Comparison of ENCODE assay signal across 24 mouse cellular contexts in genomic region chr5:24975100-24975499, GRCm38 (mm10).
DNase-seq lines count a peak whose midpoint lies in the region; ATAC-seq and TF ChIP-seq lines count a peak whose summit lies in the region.
"Had no signal": no experiment of that assay in that cellular context is flagged by ENCODE, and none has a peak within 500 bp of the region (broad histone marks: within the 10 kb centered on the region; RNA-seq: fewer than 3 reads in every experiment).

No protein-coding gene starts in this region.

- no peak for TF ChIP-seq EP300 in lung, postnatal 0 days (IDR thresholded peaks at IDR 0.05)
- no peak for TF ChIP-seq EP300 in stomach, postnatal 0 days (optimal IDR thresholded peaks at IDR 0.05)

- H3K27me3 ChIP-seq in forebrain, postnatal 0 days (ENCODE audit: insufficient read depth, low read length) = no peaks in the 10 kb centered on the region
- no peaks in the 10 kb centered on the region for H3K27me3 ChIP-seq in forebrain, embryonic 13.5 days
- H3K27me3 ChIP-seq in hindbrain, postnatal 0 days (ENCODE audit: insufficient read depth, low read length) = no peaks in the 10 kb centered on the region
- H3K27me3 ChIP-seq in hindbrain, embryonic 16.5 days (replicated peaks; ENCODE audit: control insufficient read depth, insufficient read depth, low read length) = no peaks in the 10 kb centered on the region
- H3K27me3 ChIP-seq in lung, postnatal 0 days (replicated peaks; ENCODE audit: insufficient read depth, low read length) = no peaks in the 10 kb centered on the region
- no peaks in the 10 kb centered on the region for H3K27me3 ChIP-seq in stomach, postnatal 0 days (ENCODE audit: control insufficient read depth, insufficient read depth, low read length)
- H3K27me3 ChIP-seq: CH12.LX; hindbrain, embryonic 13.5 days had no signal

- peak; percentile 21; the same call in 1 of the 2 replicates for TF ChIP-seq CTCF in forebrain, postnatal 0 days (IDR thresholded peaks at IDR 0.05; ENCODE audit: low read depth)
- peak; percentile 10; the same call in 1 of the 2 replicates for TF ChIP-seq CTCF in hindbrain, postnatal 0 days (IDR thresholded peaks at IDR 0.05; ENCODE audit: low read depth)
- TF ChIP-seq CTCF in lung, postnatal 0 days (IDR thresholded peaks at IDR 0.05) = 0 out of 2 replicates have a peak, but pooled peaks have one; percentile 7
- peak; percentile 32 for TF ChIP-seq CTCF in stomach, postnatal 0 days (IDR thresholded peaks at IDR 0.05; ENCODE audit: low read depth)

- H3K27ac ChIP-seq in forebrain, postnatal 0 days (ENCODE audit: low read depth, low read length) = no peak overlapping the region
- H3K27ac ChIP-seq in forebrain, embryonic 13.5 days = no peak overlapping the region
- no peak overlapping the region for H3K27ac ChIP-seq in hindbrain, postnatal 0 days
- no peak overlapping the region for H3K27ac ChIP-seq in hindbrain, embryonic 16.5 days (ENCODE audit: low read depth, low read length)
- H3K27ac ChIP-seq in lung, postnatal 0 days (ENCODE audit: low read length) = no peak overlapping the region
- no peak overlapping the region for H3K27ac ChIP-seq in stomach, postnatal 0 days (replicated peaks)
- H3K27ac ChIP-seq: hindbrain, embryonic 13.5 days; macrophage; midbrain, embryonic 10.5 days had no signal

- 70% methylated on average over 7 of the region's 7 CpGs for WGBS in forebrain, postnatal 0 days
- WGBS in forebrain, embryonic 13.5 days = 71% methylated on average over 7 of the region's 7 CpGs
- WGBS in hindbrain, postnatal 0 days = 78% methylated on average over 7 of the region's 7 CpGs
- 72% methylated on average over 7 of the region's 7 CpGs for WGBS in hindbrain, embryonic 16.5 days
- WGBS in lung, postnatal 0 days = 62% methylated on average over 7 of the region's 7 CpGs
- 72% methylated on average over 7 of the region's 7 CpGs for WGBS in stomach, postnatal 0 days

- no peak overlapping the region for H3K4me3 ChIP-seq in forebrain, postnatal 0 days (ENCODE audit: low read depth, low read length)
- no peak overlapping the region for H3K4me3 ChIP-seq in forebrain, embryonic 13.5 days
- H3K4me3 ChIP-seq in hindbrain, postnatal 0 days (ENCODE audit: low read length) = no peak overlapping the region
- no peak overlapping the region for H3K4me3 ChIP-seq in hindbrain, embryonic 16.5 days (ENCODE audit: low read length)
- H3K4me3 ChIP-seq in lung, postnatal 0 days (ENCODE audit: low read depth, low read length) = no peak overlapping the region
- H3K4me3 ChIP-seq in stomach, postnatal 0 days (ENCODE audit: low read depth, low read length) = no peak overlapping the region
- H3K4me3 ChIP-seq: hindbrain, embryonic 13.5 days; midbrain, embryonic 10.5 days had no signal

- no peaks in the 10 kb centered on the region for H3K36me3 ChIP-seq in forebrain, postnatal 0 days (ENCODE audit: insufficient read depth)
- H3K36me3 ChIP-seq in forebrain, embryonic 13.5 days (ENCODE audit: poor library complexity, severe bottlenecking) = no peaks in the 10 kb centered on the region
- no peaks in the 10 kb centered on the region for H3K36me3 ChIP-seq in hindbrain, postnatal 0 days (ENCODE audit: insufficient read depth, low read length)
- H3K36me3 ChIP-seq in hindbrain, embryonic 16.5 days (ENCODE audit: control insufficient read depth, insufficient read depth, low read length) = no peaks in the 10 kb centered on the region
- H3K36me3 ChIP-seq in lung, postnatal 0 days (ENCODE audit: insufficient read depth, low read length) = no peaks in the 10 kb centered on the region
- H3K36me3 ChIP-seq in stomach, postnatal 0 days (ENCODE audit: control insufficient read depth, insufficient read depth, low read length) = no peaks in the 10 kb centered on the region
- H3K36me3 ChIP-seq: hindbrain, embryonic 13.5 days; midbrain, embryonic 10.5 days had no signal

- no peak overlapping the region for H3K9ac ChIP-seq in forebrain, postnatal 0 days
- H3K9ac ChIP-seq in forebrain, embryonic 13.5 days = no peak overlapping the region
- no peak overlapping the region for H3K9ac ChIP-seq in hindbrain, postnatal 0 days (replicated peaks; ENCODE audit: low read length)
- H3K9ac ChIP-seq in hindbrain, embryonic 16.5 days (ENCODE audit: low read depth, low read length) = no peak overlapping the region
- no peak overlapping the region for H3K9ac ChIP-seq in lung, postnatal 0 days (replicated peaks; ENCODE audit: low read depth)
- H3K9ac ChIP-seq in stomach, postnatal 0 days (ENCODE audit: low read length) = no peak overlapping the region
- H3K9ac ChIP-seq: hindbrain, embryonic 13.5 days had no signal

- no peak for DNase-seq in forebrain, postnatal 0 days
- DNase-seq in hindbrain, postnatal 0 days (ENCODE audit: low spot score) = no peak
- DNase-seq in lung, postnatal 0 days (ENCODE audit: low spot score) = no peak
- no peak for DNase-seq in lung, postnatal 10 days
- no peak for DNase-seq in stomach, postnatal 0 days (ENCODE audit: low spot score)
- DNase-seq: adrenal gland, postnatal 25 days; cerebellum, adult 11-12 months; cerebellum, postnatal 25 days; embryo, embryonic 11 days; gastrocnemius, postnatal 36 days; heart, postnatal 10 days; layer of hippocampus, postnatal 36 days; lung, adult 2 months; retina, postnatal 1 day; right cerebral cortex, postnatal 4 days had no signal

- no peaks in the 10 kb centered on the region for H3K4me1 ChIP-seq in forebrain, postnatal 0 days (ENCODE audit: insufficient read depth)
- no peaks in the 10 kb centered on the region for H3K4me1 ChIP-seq in forebrain, embryonic 13.5 days
- H3K4me1 ChIP-seq in hindbrain, postnatal 0 days (ENCODE audit: insufficient read depth, low read length) = no peaks in the 10 kb centered on the region
- H3K4me1 ChIP-seq in hindbrain, embryonic 16.5 days (ENCODE audit: control insufficient read depth, insufficient read depth, low read depth, low read length) = no peaks in the 10 kb centered on the region; the same call in 1 of the 2 replicates
- no peaks in the 10 kb centered on the region for H3K4me1 ChIP-seq in lung, postnatal 0 days (ENCODE audit: insufficient read depth, low read depth, low read length)
- H3K4me1 ChIP-seq in stomach, postnatal 0 days (replicated peaks; ENCODE audit: control insufficient read depth, insufficient read depth) = peaks cover 3% of the 10 kb centered on the region

- no peak overlapping the region for H3K4me2 ChIP-seq in forebrain, postnatal 0 days (ENCODE audit: low read depth)
- H3K4me2 ChIP-seq in forebrain, embryonic 13.5 days = no peak overlapping the region
- no peak overlapping the region for H3K4me2 ChIP-seq in hindbrain, postnatal 0 days (ENCODE audit: low read depth, low read length)
- no peak overlapping the region for H3K4me2 ChIP-seq in hindbrain, embryonic 16.5 days (ENCODE audit: low read length)
- no peak overlapping the region for H3K4me2 ChIP-seq in lung, postnatal 0 days (replicated peaks; ENCODE audit: low read depth, low read length)
- H3K4me2 ChIP-seq in stomach, postnatal 0 days (replicated peaks; ENCODE audit: low read depth) = no peak overlapping the region
- H3K4me2 ChIP-seq: hindbrain, embryonic 13.5 days had no signal

- no peak for ATAC-seq in forebrain, postnatal 0 days
- ATAC-seq in forebrain, embryonic 13.5 days = no peak
- ATAC-seq in hindbrain, postnatal 0 days = no peak
- ATAC-seq in hindbrain, embryonic 16.5 days = no peak
- ATAC-seq in lung, postnatal 0 days = no peak
- ATAC-seq in stomach, postnatal 0 days (ENCODE audit: low FRiP score, low TSS enrichment) = no peak
- ATAC-seq in CD4-positive, CD25-positive, alpha-beta regulatory T cell, adult 4 months = no peak
- ATAC-seq: forebrain, embryonic 16.5 days; intestine, embryonic 16.5 days had no signal

- H3K9me3 ChIP-seq in forebrain, postnatal 0 days (ENCODE audit: low read length) = no peaks in the 10 kb centered on the region
- H3K9me3 ChIP-seq in forebrain, embryonic 13.5 days (replicated peaks) = no peaks in the 10 kb centered on the region
- H3K9me3 ChIP-seq in hindbrain, postnatal 0 days (ENCODE audit: low read length) = no peaks in the 10 kb centered on the region
- no peaks in the 10 kb centered on the region for H3K9me3 ChIP-seq in hindbrain, embryonic 16.5 days (ENCODE audit: control insufficient read depth, low read length)
- H3K9me3 ChIP-seq in lung, postnatal 0 days (ENCODE audit: low read length) = no peaks in the 10 kb centered on the region
- H3K9me3 ChIP-seq in stomach, postnatal 0 days (ENCODE audit: control insufficient read depth, low read length) = no peaks in the 10 kb centered on the region
- H3K9me3 ChIP-seq: hindbrain, embryonic 13.5 days; midbrain, embryonic 10.5 days had no signal
